Mouse (Mus musculus) lung, postnatal 0 days (tissue): ENCODE data around the gene Adcy2. TPM values are rescaled to one million over a fixed set of nuclear protein-coding genes. Genes with fewer than 3 reads are reported as not detected.
A peak's percentile ranks its signal among the peaks of the same experiment; 100 is the strongest.

Source experiments
- ATAC-seq: fragments of 200-750 bp; cut with Nextera tagmentation; 2 replicates; pipeline ENCODE4 v1.8.0; 2017; ENCODE audit warnings: moderate library complexity
- DNase-seq: peaks from one replicate; pipeline ENCODE4 v3.0.0-alpha.2; 2016; ENCODE audit warnings: low spot score
- H3K27ac ChIP-seq: fragments of 300-500 bp; sonication (generic); 2 replicates; pipeline ENCODE4 v1.5.1; 2014; ENCODE audit warnings: antibody characterized with exemption, mild to moderate bottlenecking, low read length, mixed read lengths
- H3K27me3 ChIP-seq: fragments of 300-500 bp; sonication (generic); replicated peaks from 2 replicates; pipeline ENCODE4 v1.6.1; 2014; ENCODE audit warnings: low read length, mixed read lengths; ENCODE audit not compliant: insufficient read depth
- H3K36me3 ChIP-seq: fragments of 300-500 bp; sonication (generic); 2 replicates; pipeline ENCODE4 v1.6.1; 2014; ENCODE audit warnings: low read length, mixed read lengths; ENCODE audit not compliant: insufficient read depth
- H3K4me1 ChIP-seq: fragments of 300-500 bp; sonication (generic); 2 replicates; pipeline ENCODE4 v1.6.1; 2014; ENCODE audit warnings: antibody characterized with exemption, low read depth, low read length, mixed read lengths; ENCODE audit not compliant: insufficient read depth
- H3K4me2 ChIP-seq: fragments of 300-500 bp; sonication (generic); replicated peaks from 2 replicates; pipeline ENCODE4 v1.6.1; 2014; ENCODE audit warnings: low read depth, mild to moderate bottlenecking, low read length, moderate library complexity, mixed read lengths
- H3K4me3 ChIP-seq: fragments of 300-500 bp; sonication (generic); 2 replicates; pipeline ENCODE4 v1.5.1; 2014; ENCODE audit warnings: low read depth, low read length
- H3K9ac ChIP-seq: fragments of 300-500 bp; sonication (generic); replicated peaks from 2 replicates; pipeline ENCODE4 v1.6.1; 2014; ENCODE audit warnings: low read depth, mild to moderate bottlenecking
- H3K9me3 ChIP-seq: fragments of 300-500 bp; sonication (generic); 2 replicates; pipeline ENCODE4 v1.6.1; 2016; ENCODE audit warnings: low read length, mixed read lengths
- CTCF ChIP-seq: IDR thresholded peaks from 2 replicates; pipeline ENCODE4 v1.5.1; 2016; ENCODE audit warnings: antibody characterized with exemption, mild to moderate bottlenecking
- EP300 ChIP-seq: IDR thresholded peaks from 2 replicates; pipeline ENCODE4 v1.6.1; 2016; ENCODE audit warnings: antibody characterized with exemption, mild to moderate bottlenecking, control low read depth
- WGBS: fragments of 180-500 bp; shearing (Covaris S2); extraction: QIAGEN DNeasy Blood & Tissue Kit; methylation state at CpG from one replicate; pipeline ENCODE4 v1.1.7; 2014; 5-methylcytosine and 5-hydroxymethylcytosine counted together
- polyA plus RNA-seq: library from polyadenylated mRNA; unstranded; fragments of >200 nt; fragmentation: Nextera tagmentation; extraction: Ambion mirVana; gene quantifications from 2 replicates; pipeline ENCODE4 v1.2.1, GENCODE M21; 2015

Adcy2 gene
- polyA plus RNA-seq, 1 experiment from 2014 or later, result 12.5 TPM

GRCm38 (mm10) chr13:68984000-68984399 lies 15.3 kb downstream of the Adcy2 start:
- Histone ChIP-seq H3K9ac (no peak overlapping the region), H3K36me3 (no peaks in the 10 kb centered on the region), H3K27ac (no peak overlapping the region), H3K9me3 (no peaks in the 10 kb centered on the region), H3K4me3 (no peak overlapping the region), H3K27me3 (no peaks in the 10 kb centered on the region), H3K4me1 (no peaks in the 10 kb centered on the region), H3K4me2 (no peak overlapping the region)
- 64% methylated on average over 15 of the region's 15 CpGs for WGBS
- no peak for DNase-seq
- TF ChIP-seq CTCF (no peak), EP300 (no peak)
- no peak for ATAC-seq

GRCm38 (mm10) chr13:68981048-68981447 lies 18.3 kb downstream of the Adcy2 start:
- WGBS, result 75% methylated on average over 2 of the region's 2 CpGs
- no peak for ATAC-seq
- Histone ChIP-seq H3K36me3 (no peaks in the 10 kb centered on the region), H3K27me3 (no peaks in the 10 kb centered on the region), H3K4me3 (no peak overlapping the region), H3K9ac (no peak overlapping the region), H3K4me1 (no peaks in the 10 kb centered on the region), H3K4me2 (no peak overlapping the region), H3K9me3 (no peaks in the 10 kb centered on the region), H3K27ac (no peak overlapping the region)
- DNase-seq, result no peak
- no peak for TF ChIP-seq EP300
- TF ChIP-seq CTCF, result no peak

GRCm38 (mm10) chr13:68973143-68973542 lies 26.2 kb downstream of the Adcy2 start:
- H3K9me3 ChIP-seq, result no peaks in the 10 kb centered on the region
- H3K27me3 ChIP-seq, result no peaks in the 10 kb centered on the region
- ATAC-seq, result no peak
- H3K36me3 ChIP-seq, result no peaks in the 10 kb centered on the region
- H3K27ac ChIP-seq, result no peak overlapping the region
- no peaks in the 10 kb centered on the region for H3K4me1 ChIP-seq
- H3K4me3 ChIP-seq, result no peak overlapping the region
- TF ChIP-seq EP300 (no peak), CTCF (no peak)
- H3K9ac ChIP-seq, result no peak overlapping the region
- DNase-seq, result no peak
- 35% methylated on average over 3 of the region's 3 CpGs for WGBS
- H3K4me2 ChIP-seq, result no peak overlapping the region

- DNase-seq (peak; percentile 34), ATAC-seq (no peak)
- TF ChIP-seq CTCF, result no peak
- TF ChIP-seq EP300, result no peak
- Histone ChIP-seq H3K4me1 (no peaks in the 10 kb centered on the region), H3K27me3 (no peaks in the 10 kb centered on the region), H3K4me2 (no peak overlapping the region), H3K9ac (no peak overlapping the region), H3K27ac (no peak overlapping the region), H3K4me3 (no peak overlapping the region), H3K9me3 (no peaks in the 10 kb centered on the region), H3K36me3 (no peaks in the 10 kb centered on the region)
- WGBS, result 52% methylated on average over 5 of the region's 5 CpGs
Observed at GRCm38 (mm10) chr13:68961580-68961979, 37.8 kb downstream of the Adcy2 start.

- no peak overlapping the region for H3K4me2 ChIP-seq
- TF ChIP-seq EP300, result no peak
- TF ChIP-seq CTCF, result no peak
- DNase-seq, result no peak
- no peak overlapping the region for H3K27ac ChIP-seq
- no peak for ATAC-seq
- no peaks in the 10 kb centered on the region for H3K36me3 ChIP-seq
- no peaks in the 10 kb centered on the region for H3K27me3 ChIP-seq
- WGBS, result 67% methylated on average over 6 of the region's 6 CpGs
- no peak overlapping the region for H3K9ac ChIP-seq
- no peaks in the 10 kb centered on the region for H3K4me1 ChIP-seq
- H3K9me3 ChIP-seq, result no peaks in the 10 kb centered on the region
- no peak overlapping the region for H3K4me3 ChIP-seq
Observed at GRCm38 (mm10) chr13:68960513-68960912, 38.8 kb downstream of the Adcy2 start.

GRCm38 (mm10) chr13:68959406-68959805 lies 39.9 kb downstream of the Adcy2 start:
- Histone ChIP-seq H3K27me3 (no peaks in the 10 kb centered on the region), H3K27ac (no peak overlapping the region), H3K4me1 (no peaks in the 10 kb centered on the region), H3K4me3 (no peak overlapping the region), H3K9ac (no peak overlapping the region), H3K4me2 (no peak overlapping the region), H3K36me3 (no peaks in the 10 kb centered on the region), H3K9me3 (no peaks in the 10 kb centered on the region)
- WGBS, result 89% methylated on average over 4 of the region's 4 CpGs
- DNase-seq (no peak), ATAC-seq (no peak)
- TF ChIP-seq EP300, result no peak
- no peak for TF ChIP-seq CTCF

- ATAC-seq, result no peak
- WGBS, result 30% methylated on average over 2 of the region's 2 CpGs
- Histone ChIP-seq H3K27ac (no peak overlapping the region), H3K4me3 (no peak overlapping the region), H3K27me3 (no peaks in the 10 kb centered on the region), H3K4me2 (no peak overlapping the region), H3K4me1 (no peaks in the 10 kb centered on the region; the same call in 1 of the 2 replicates), H3K9ac (no peak overlapping the region), H3K36me3 (no peaks in the 10 kb centered on the region), H3K9me3 (no peaks in the 10 kb centered on the region)
- no peak for DNase-seq
- TF ChIP-seq CTCF (no peak), EP300 (no peak)
Observed at GRCm38 (mm10) chr13:68942735-68943134, 56.6 kb downstream of the Adcy2 start.
